Mouse (Mus musculus) retina, postnatal 1 day (tissue): ENCODE data around the gene Wdr18.

Experiments used
- DNase-seq: peaks from one replicate; pipeline ENCODE4 v3.0.0-alpha.2; 2012

The Wdr18 gene

DNA sequence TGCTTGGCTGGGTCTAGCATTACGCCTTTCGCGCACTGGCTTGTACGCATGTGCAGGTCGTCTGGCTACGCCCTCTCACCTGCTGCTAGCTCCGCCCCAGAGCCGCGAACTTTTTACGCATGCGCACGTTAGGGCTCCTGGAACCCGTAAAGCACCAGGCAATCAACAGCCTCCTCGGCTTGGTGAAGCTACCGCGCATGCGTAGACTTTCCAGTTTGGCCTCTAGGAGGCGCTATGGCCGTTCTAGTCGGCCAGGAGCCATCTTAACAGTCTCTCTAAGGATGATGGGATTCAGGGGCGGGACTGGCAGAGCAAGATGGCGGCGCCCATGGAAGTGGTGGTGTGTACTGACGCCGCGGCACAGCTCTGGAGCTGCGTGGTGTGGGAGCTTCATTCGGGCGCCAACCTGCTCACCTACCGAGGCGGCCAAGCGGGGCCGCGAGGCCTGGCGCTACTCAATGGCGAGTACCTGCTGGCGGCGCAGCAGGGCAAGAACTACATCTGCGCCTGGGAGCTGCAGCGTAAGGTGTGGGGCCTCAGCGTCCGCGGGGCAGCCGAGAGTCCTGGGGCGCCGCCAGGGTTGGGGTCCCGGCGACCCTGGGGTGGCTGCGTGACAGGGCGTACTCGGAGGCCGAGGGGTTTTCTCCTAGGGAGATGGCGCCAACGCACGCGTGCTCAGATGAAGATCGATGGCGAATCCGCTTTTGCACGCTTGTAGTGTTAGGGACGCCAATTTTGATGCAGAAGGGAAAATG lies at the start of gene Wdr18:
TSS of gene Wdr18 (plus strand) at position 306 of the 755 bp plus-strand sequence.
- peak; percentile 100 for DNase-seq

DNA sequence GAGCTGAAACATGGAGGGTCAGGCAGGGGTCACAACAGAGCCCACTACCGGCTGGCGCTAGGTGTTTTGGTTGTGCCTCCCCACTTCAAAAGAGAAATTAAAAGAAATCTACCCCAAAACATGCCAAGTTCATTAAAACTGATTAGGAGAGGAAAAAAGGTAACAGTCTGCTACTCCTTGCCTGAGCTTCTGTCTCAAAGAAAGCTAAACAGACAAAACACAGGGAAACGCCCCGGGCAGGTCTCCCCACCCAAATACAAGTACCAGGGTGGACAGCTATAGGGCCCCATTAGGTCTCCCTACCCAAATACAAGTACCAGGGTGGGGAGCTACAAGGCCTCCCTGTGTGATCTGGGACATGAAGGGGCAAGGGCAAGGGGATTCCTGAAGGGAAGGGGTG lies 49.4 kb upstream of the Wdr18 start, which contains the start of gene Gm26602:
TSS of gene Gm26602 (plus strand) at position 301 of the 400 bp plus-strand sequence.
- DNase-seq, result no peak

DNA sequence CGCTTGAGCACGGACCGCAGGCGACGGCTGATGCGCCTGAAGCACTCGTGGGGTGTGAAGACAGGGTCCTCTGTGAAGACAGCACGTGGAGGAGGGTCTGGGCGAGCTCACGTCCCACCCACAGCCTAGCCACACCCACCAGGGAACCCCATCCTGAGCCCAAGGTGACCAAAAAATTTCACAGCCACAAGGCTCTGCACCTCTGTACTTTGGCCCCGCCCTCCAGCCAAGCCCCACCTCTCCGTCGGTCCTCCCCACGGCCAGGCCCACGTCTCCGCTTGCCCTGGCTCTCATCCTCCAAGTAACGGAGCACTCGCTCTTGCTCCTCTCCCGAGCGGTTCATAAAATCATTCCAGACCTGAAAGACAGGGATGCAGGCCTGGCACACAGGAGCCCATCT lies 47.5 kb upstream of the Wdr18 start:
- no peak for DNase-seq

DNA sequence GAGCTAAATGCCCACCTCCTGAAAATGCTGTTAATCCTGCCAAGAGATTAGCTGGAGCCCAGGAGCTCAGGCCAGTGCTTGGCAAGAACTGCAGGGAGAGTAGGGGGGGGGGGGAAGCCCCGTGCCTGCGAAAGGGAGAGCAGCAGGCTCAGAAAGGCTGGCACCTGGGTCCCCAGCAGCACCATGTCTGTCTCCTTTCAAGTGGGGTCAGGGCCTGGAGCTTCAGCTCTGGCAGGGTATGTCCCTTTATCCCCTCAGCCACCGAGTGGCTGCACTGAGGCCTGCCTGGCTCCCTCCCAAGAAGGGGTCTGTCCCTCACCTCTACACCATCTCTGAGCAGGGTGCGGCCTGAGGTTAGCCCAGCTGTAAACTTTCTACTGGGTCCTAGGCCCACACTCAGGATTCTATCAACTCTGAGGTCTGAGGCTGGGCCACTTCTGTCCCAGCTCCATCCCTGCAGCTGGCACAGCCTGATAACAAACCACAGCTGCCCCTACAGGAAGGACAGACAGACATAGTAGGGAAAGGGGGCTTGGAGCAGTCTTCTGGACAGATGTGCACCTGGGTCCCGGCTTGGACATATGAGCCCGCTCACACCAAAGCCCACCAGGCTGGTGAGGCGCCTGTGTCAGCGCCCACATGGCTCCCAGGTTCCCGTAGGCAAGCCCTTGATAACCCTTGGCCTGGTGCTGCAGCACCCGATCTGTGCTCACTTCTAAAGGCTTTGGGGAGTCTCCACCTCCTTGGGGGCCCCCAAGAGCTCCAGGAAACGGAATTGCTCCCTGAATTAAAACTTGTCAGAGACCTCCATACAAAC lies 45.6 kb upstream of the Wdr18 start:
- peak; percentile 75 for DNase-seq

DNA sequence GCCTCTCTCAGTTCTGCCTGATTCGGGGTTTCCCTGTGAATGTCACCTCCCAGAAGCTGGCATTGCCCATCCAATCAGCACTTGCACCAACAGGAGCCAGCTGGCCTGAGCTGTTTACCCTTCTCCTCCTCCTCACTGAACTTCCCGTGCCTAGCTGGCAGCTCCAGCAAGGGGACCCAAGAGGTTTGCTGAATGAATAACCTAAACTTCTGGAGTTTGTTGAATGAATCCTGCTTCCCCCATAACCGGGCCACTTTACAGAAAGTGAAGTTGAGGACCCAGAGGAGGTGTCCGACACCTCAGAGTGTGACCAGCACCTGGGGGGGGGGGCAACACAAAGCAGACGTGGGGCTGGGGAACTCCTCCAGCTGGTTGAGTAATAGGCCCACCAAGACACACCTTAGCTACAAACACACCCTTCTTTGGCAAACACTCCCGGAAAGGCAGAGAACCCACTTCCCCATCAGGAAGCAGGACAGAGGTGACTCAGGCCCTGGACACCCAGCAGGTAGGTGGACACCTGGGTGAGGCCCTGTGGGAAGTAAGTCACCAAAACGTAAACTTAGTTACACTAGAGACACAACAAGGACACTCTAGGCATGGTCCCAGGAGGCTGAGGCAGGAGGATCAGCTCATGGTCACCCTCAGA lies 44.9 kb upstream of the Wdr18 start:
- no peak for DNase-seq

DNA sequence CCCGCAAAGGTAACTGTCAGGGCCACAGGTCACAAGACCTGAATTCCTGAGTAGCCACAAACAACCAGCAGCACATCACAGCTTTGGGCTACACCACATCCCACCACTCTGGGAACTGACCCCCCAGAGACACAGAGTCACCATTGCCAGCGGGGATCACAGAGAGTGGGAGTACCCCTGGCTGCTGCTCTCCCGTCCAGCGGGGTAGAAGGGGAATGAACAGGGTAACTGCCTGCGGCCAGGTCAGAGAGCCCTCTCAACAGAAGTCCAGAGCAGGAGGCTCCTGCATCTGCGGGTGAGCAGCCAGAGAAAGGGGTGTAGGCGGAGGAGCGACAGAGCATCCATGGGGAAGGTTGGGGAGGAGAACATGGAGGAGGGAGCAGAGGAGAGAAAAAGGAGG lies 43.9 kb upstream of the Wdr18 start:
- no peak for DNase-seq

DNA sequence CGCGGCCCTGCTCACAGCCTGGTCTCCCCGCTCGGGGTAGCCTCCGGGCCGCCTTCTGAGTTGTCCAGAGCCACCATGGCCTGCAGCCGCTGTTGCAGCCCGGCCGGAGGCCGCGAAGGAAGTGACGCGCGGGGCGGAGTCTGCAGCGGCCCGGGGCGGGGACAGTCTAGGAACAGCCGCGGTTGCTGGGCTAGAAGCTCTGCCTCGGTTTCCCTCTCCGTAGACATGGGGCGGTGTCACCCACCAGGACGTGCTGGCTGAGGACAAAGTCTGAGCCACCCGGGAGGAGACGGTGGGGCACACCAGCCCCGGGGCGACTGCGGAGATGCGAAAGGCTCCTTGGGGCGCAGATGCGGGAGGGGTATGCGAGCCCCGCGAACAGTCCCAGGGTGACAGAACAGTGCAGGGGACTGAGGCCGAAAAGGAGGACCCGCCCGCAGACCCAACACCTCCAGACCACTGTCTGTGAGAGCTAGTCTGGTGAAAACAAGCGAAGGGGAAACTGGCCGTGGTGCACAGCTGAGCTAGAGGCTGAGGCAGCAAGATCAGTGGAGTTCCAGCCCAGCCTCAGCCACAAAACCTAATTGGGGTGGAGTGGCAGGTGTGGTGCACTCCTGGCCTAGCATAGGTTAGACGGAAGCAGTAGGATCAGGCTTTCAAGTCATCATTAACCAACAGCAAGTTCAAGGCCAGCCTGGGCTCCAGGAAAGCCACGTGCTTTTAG lies 43.0 kb upstream of the Wdr18 start, which contains the start of gene Kiss1r:
TSS of gene Kiss1r (plus strand) at position 164 of the 724 bp plus-strand sequence.
- peak; percentile 83 for DNase-seq

DNA sequence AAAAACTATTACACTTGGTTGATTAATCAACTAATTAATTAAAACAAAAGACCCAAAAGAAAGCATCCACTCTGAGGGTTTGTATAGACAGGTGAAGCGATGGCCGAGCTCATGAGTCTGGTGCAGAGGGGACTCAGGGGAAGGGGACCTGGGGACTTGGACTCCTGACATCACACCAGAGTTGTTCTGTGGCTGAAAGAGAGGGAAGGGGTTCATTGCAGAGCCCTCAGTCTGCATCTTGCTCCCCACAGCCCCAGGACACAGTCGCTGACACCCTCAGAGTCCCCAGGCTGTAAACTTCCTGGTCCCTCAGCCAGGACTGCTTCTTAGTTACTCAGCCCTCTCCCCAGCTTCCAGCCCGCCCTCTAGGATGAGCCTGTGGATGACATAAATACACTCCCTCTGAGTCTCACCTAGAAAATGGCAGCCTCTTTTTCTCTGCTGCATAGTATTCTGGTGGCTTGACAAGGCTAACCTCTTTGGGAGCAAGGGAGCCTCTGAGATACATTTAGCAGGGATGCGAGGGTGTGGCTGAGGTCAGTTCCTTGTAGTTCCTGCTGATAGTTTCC lies 42.3 kb upstream of the Wdr18 start:
- no peak for DNase-seq

DNA sequence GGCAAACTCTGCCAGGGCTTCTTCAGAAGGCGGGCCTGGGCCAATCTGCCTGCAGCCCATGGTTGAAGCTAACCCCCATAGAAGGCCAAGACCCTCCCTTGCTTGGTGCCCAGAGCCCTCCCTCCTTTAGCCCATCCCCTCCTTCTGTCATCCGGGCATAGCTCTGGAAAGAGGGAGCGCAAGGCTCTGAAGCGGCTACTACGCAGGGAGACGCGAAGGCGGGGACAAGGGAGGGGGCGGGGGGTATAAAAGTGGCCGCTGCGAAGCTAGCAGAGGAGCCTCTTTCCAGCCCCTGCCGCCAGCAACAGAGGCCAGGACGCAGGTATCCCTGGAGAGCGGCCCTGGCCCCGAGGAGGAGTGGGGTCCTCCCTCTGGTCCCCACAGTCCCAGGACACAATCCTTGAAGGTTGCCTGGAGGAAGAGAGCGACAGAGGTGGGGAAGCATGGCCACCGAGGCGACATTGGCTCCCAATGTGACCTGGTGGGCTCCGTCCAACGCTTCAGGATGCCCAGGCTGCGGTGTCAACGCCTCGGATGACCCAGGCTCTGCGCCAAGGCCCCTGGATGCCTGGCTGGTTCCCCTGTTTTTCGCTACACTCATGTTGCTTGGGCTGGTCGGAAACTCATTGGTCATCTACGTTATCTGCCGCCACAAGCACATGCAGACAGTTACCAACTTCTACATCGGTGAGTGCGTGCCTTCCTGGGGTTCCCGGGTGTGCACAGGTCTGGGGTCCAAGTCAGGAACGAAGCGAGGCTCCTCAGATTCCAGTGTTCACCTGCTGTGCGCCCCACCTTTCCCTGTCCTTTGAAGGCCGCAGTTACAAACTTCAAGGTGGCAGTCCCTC lies 41.5 kb upstream of the Wdr18 start:
- peak; percentile 67 for DNase-seq

DNA sequence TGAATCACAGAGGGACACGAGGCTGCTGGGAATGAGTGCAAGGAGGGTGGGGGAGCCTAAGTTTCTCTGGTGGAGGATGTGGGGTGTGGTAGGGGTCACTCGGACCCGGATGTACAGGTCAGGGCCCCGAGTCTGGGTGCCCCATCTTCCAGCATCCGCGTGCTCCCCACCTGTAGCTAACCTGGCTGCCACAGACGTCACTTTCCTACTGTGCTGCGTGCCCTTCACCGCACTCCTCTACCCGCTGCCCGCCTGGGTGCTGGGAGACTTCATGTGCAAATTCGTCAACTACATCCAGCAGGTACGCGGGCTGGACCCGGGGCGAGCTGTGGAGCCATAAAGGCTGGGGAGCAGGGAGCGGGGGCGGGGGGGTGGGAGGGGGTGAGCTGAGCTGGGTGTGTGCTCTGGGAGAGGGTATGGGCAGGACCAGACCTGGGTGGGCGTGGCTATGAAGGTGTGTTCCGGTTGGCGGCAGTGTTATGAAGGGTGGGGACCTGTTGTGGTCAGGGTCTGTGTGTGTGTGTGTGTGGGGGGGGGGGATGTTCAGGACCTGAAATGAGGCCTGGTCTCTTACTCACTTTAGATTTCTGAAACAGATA lies 40.6 kb upstream of the Wdr18 start:
- no peak for DNase-seq

DNA sequence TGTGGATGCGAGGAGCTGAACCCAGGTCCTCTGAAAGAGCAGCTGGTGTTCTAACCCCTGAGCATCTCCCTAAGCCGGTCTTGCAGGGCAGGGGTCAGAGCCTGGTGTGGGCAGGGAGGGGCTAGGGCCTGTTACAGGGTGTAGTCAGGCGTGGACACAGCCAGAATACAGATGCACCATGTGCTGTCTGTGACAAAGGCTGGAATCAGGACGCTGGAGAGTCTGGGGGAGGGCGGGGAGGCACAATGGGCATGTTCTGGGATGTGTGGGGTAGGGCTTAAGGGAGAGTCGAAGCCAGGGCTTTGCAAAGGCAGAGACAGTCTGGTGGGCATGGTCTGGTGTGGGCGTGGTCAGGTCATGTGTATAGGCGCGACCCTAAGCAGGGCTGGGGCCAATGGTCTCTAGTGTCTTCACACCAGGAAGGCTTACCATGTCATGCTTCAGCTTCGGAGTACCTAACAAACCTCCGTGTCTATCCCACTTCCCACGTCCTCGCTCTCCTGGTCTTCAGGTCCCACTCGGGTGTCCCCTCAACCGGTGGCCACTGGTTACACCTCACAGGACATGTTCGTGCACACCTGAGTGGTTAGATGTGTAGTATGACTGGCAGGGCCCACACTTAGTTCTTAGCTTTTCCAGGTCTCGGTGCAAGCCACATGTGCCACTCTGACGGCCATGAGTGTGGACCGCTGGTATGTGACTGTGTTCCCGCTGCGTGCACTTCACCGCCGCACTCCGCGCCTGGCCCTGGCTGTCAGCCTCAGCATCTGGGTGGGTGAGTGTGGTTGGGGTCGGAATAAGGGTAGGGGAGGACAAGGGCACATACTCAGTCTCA lies 39.7 kb upstream of the Wdr18 start:
- peak; percentile 70 for DNase-seq

DNA sequence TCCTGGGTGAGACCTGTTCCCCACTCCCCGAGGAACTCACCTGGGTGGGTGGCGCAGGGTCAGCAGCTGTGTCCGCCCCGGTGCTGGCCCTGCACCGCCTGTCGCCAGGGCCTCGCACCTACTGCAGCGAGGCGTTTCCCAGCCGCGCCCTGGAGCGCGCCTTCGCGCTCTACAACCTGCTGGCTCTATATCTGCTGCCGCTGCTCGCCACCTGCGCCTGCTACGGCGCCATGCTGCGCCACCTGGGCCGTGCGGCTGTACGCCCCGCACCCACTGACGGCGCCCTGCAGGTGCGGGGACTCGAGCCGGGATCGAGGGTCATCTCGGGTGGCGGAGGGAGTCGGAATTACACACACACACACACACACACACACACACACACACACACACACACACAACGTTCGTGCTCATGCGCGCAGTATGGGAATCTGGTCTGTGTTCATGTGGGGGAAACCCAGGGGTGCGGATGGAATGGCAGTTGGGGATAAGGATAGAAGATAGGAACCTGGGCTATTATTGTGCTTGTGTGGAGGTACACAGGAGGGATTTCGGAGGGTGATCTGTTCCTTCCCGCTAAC lies 38.9 kb upstream of the Wdr18 start, which contains the start of gene R3hdm4:
TSS of gene R3hdm4 (minus strand) at position 251 of the 578 bp plus-strand sequence.
- peak; percentile 60 for DNase-seq

DNA sequence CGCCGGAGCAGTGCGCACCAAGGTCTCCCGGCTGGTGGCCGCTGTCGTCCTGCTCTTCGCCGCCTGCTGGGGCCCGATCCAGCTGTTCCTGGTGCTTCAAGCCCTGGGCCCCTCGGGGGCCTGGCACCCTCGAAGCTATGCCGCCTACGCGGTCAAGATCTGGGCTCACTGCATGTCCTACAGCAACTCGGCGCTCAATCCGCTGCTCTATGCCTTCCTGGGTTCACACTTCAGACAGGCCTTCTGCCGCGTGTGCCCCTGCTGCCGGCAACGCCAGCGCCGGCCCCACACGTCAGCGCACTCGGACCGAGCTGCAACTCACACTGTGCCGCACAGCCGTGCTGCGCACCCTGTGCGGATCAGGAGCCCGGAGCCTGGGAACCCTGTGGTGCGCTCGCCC lies 38.4 kb upstream of the Wdr18 start:
- peak; percentile 62 for DNase-seq

DNA sequence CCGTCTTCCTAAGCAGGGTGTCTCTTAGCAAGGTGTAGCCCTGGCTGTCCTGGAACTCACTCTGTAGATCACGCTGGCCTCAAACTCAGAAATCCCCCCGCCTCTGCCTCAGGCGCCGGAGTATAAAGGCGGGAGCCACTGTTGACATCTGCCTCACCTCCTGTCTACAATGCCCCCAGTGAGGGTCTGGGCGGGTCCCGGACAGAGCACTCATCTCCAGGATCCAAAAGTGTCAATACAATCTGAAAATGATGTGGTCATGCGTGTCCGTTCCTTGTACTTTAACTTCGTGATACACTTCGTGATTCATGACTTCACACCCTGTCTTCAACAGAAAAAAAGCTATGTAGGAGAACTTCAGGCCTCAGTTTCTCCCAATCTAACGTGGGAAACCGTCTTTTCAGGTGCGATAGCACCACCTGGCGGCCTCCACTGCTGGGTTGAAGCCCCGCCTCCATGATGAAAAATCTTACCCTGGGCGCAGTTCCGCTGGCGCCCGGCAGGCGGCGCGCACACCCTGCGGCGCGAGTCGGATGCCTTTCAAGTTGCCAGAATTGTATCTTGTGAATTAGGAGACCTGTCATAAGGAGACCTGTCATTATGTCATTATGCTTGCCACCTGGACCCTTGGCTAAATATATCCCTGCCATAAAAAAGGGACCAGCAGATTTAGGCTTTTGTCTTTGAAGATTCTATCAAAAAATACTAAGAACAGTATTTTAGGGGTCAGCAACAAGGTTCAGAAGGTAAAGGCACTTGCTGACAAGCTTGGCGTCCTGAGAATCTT lies 34.8 kb upstream of the Wdr18 start:
- peak; percentile 90 for DNase-seq

DNA sequence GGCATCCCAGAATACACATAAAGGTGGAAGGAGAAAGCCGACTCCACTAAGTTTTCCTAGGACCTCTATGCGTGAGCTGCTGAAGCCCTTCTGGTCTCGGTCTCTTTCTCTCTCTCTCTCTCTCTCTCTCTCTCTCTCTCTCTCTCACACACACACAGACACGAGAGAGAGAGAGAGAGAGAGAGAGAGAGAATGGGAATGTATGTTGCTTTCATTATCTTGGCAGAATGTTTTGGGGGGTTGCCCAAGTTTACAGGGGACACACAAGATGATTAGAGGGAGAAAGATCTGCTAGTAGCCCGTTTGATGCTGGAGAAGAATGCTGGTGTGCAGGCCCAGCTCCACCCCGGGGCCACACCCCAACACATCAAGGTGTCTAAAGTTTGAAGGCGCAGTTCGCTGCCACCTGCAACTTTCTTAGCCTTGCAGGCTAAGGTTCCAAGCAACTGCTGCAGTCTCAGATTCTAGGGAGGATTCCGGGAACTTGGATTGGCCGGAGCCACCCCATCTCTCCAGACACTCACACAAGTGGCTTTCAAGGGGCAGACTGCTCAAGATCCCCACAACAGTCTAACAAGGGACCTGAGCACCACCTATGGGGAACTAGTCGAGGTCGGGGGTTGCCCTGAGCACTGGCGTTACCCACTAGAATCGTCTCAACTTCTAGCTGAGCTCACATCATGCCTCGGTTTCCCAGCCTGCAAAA lies 34.0 kb upstream of the Wdr18 start:
- DNase-seq, result no peak

DNA sequence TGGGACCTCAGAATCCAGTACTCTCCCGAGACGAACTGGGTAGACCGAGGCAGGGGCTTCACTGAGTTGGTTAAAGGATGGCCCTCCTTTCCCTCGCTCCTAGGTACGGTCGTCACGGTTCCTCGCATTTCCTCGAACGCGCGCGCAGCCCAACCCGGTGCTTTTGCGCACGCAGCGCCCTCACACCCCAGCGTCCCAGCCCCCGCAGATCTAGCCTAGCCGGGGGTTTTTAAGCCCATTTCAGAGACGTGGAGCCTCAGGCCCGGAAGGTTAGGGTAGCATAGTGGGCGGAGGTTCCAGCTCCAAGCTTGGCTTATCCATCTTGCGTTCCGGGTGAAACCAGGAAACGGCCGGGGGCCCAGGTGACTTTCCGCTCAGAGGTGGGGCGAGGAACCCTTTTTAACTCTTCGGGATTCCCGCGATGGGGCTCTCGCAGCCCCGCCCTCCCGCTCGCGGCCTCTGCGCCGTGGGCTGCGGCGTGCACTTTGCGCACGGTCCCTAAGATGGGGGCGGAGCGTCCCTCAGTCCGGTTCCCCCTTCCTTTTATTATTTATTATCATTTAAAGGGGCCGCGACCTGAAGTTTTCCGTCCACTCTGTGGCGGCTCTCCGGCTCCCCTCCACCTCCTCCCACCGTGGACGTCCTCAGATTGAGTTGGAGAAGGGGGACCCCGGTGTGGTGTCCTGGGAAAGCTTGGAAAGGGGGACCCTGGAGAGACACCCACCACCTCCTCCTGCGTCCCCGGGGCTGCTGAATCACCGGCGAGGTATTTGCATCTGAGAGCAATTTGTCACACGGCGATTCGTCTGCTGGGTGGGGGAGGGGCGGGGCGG lies 33.2 kb upstream of the Wdr18 start, which contains the start of gene Arid3a:
TSS of gene Arid3a (plus strand) at position 553 of the 833 bp plus-strand sequence.
- DNase-seq, result peak; percentile 95
